Mouse (Mus musculus): ENCODE data around the gene Sumf1. TPM values are rescaled to one million over a fixed set of nuclear protein-coding genes. Genes with fewer than 3 reads are reported as not detected.

The Sumf1 gene
- polyA plus RNA-seq, 1 experiment from 2014 or later = 19.3 TPM

DNA sequence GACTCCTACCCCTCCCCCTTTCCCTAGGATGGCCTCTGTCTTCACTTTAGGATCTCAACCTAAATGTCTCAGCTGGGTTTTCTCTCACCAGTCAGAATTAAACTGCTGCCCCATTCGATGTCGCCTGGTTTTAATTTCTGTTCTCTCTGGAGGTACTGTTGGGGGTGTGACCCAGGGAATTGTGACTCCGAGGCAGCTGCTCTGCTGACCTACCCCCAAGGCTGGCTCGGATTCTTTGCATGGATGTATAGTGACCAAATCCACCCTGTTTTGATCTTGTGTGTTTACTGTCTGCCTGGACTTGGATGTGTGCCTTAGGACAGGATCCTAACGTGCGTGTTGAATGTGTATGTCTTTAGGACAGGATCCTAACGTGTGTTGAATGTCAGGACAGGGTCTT lies 40.8 kb upstream of the Sumf1 start:
- Histone ChIP-seq H3K36me3 (ENCODE audit: control insufficient read depth, insufficient read depth) (peaks cover 3% of the 10 kb centered on the region; the same call in 1 of the 2 replicates), H3K4me3 (ENCODE audit: low read length) (no peak overlapping the region), H3K9ac (ENCODE audit: low read length) (no peak overlapping the region), H3K27ac (ENCODE audit: low read length) (no peak overlapping the region), H3K9me3 (replicated peaks; ENCODE audit: control insufficient read depth, low read length) (no peaks in the 10 kb centered on the region), H3K27me3 (ENCODE audit: control insufficient read depth, insufficient read depth, low read length) (no peaks in the 10 kb centered on the region), H3K4me2 (ENCODE audit: low read depth, low read length) (no peak overlapping the region), H3K4me1 (ENCODE audit: control insufficient read depth, insufficient read depth, low read length) (peaks cover 32% of the 10 kb centered on the region)
- WGBS = 68% methylated on average over 7 of the region's 7 CpGs
- ATAC-seq (replicated peaks; ENCODE audit: extremely low read depth, insufficient read depth, low FRiP score) = no peak

DNA sequence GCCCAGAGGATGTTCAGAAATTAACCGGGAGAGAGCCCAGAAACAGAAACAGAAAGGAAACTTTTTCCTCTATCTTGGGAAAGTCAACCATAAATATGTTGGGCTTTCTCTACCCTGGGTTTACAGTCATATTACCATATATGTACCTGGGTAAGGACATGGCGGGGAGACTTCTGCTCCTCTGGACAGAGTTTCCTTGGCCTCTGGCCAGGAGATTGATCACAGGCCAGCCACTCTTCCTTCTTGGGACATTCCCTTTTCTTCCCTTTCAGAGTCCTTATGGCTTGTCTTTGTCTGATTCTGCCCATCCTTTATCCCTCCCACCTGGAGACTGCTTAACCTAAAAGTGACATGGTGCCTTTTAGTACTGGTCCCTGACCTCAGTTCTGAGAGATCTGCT lies 39.6 kb upstream of the Sumf1 start:
- Histone ChIP-seq H3K36me3 (ENCODE audit: control insufficient read depth, insufficient read depth) (peaks cover 3% of the 10 kb centered on the region; the same call in 1 of the 2 replicates), H3K4me2 (ENCODE audit: low read depth, low read length) (no peak overlapping the region), H3K4me1 (ENCODE audit: control insufficient read depth, insufficient read depth, low read length) (peaks cover 32% of the 10 kb centered on the region), H3K27me3 (ENCODE audit: control insufficient read depth, insufficient read depth, low read length) (no peaks in the 10 kb centered on the region), H3K9ac (ENCODE audit: low read length) (no peak overlapping the region), H3K4me3 (ENCODE audit: low read length) (no peak overlapping the region), H3K27ac (ENCODE audit: low read length) (no peak overlapping the region), H3K9me3 (replicated peaks; ENCODE audit: control insufficient read depth, low read length) (no peaks in the 10 kb centered on the region)
- no peak for ATAC-seq (replicated peaks; ENCODE audit: extremely low read depth, insufficient read depth, low FRiP score)
- 78% methylated on average over 2 of the region's 2 CpGs for WGBS

DNA sequence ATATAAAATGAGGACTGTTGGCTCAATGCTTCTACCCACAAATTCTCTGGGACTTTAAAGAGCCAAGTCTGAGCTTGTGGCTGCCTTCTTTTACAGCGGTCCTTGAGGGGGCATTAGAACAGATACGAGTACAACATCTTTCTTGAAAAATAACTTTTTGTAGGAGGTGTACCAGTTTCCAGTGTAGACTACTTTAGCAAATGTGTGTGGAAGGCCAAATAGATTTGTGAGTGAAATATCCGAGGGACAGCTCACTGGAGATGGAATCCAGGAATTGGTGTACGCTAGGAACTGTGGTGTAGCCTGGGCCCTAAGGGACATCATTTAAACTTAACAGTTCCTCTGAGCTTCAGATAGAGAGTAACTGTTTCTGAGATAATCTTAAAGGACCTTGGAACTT lies 39.0 kb upstream of the Sumf1 start:
- no peak for ATAC-seq (replicated peaks; ENCODE audit: extremely low read depth, insufficient read depth, low FRiP score)

DNA sequence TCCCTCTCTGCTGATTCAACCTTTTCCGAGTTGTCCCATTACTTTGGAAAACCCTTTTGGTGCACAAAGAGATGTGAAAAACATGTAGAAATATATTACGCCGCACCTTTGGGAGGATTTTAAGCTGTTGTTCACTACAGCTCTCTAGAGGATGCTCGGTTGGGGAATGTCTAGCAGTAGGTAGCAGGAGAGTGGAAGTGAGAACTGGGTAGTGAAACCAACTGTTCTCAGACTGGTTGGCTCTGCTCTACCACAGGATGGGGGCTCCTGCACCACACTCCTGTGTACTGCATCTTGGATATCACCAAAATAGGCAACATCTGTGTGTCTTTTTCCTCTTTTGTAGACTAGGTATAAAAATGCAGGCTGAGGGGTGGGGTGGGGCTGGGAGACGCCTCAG lies 37.5 kb upstream of the Sumf1 start:
- H3K27ac ChIP-seq (ENCODE audit: low read length) = no peak overlapping the region
- 92% methylated on average over 5 of the region's 5 CpGs for WGBS
- H3K9ac ChIP-seq (ENCODE audit: low read length) = no peak overlapping the region
- H3K9me3 ChIP-seq (replicated peaks; ENCODE audit: control insufficient read depth, low read length) = no peaks in the 10 kb centered on the region
- no peaks in the 10 kb centered on the region for H3K27me3 ChIP-seq (ENCODE audit: control insufficient read depth, insufficient read depth, low read length)
- no peaks in the 10 kb centered on the region for H3K36me3 ChIP-seq (ENCODE audit: control insufficient read depth, insufficient read depth)
- H3K4me1 ChIP-seq (ENCODE audit: control insufficient read depth, insufficient read depth, low read length) = peaks cover 25% of the 10 kb centered on the region
- ATAC-seq (replicated peaks; ENCODE audit: extremely low read depth, insufficient read depth, low FRiP score) = no peak
- no peak overlapping the region for H3K4me2 ChIP-seq (ENCODE audit: low read depth, low read length)
- no peak overlapping the region for H3K4me3 ChIP-seq (ENCODE audit: low read length)

More for the DNA sequence above, 39.0 kb upstream of the Sumf1 start:
- no peaks in the 10 kb centered on the region for H3K9me3 ChIP-seq (replicated peaks; ENCODE audit: control insufficient read depth, low read length)
- no peak overlapping the region for H3K4me2 ChIP-seq (ENCODE audit: low read depth, low read length)
- no peak overlapping the region for H3K9ac ChIP-seq (ENCODE audit: low read length)
- peaks cover 32% of the 10 kb centered on the region for H3K4me1 ChIP-seq (ENCODE audit: control insufficient read depth, insufficient read depth, low read length)
- no peak overlapping the region for H3K4me3 ChIP-seq (ENCODE audit: low read length)
- no peak overlapping the region for H3K27ac ChIP-seq (ENCODE audit: low read length)
- H3K36me3 ChIP-seq (ENCODE audit: control insufficient read depth, insufficient read depth) = peaks cover 3% of the 10 kb centered on the region; the same call in 1 of the 2 replicates
- WGBS = 91% methylated on average over 4 of the region's 4 CpGs
- no peaks in the 10 kb centered on the region for H3K27me3 ChIP-seq (ENCODE audit: control insufficient read depth, insufficient read depth, low read length)

DNA sequence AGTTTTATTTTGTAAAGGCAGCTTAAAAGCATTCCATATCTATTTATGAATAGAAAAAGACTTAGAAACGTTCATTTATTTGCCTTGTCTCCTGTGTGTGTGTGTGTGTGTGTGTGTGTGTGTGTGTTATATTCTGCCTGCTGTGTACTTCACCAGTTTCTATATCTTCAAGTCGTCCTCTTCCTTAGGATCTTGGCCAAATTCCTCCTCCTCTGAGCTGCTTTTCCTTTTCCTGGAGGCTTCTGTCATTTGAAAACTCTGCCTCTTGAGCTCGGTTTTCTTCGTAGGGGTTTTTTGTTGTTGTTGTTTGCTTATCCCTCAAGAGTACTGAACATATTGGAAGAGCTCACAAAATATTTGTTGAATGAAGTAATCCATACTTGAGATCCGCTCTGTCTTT lies 37.1 kb upstream of the Sumf1 start:
- Histone ChIP-seq H3K4me1 (ENCODE audit: control insufficient read depth, insufficient read depth, low read length) (peaks cover 21% of the 10 kb centered on the region), H3K4me2 (ENCODE audit: low read depth, low read length) (no peak overlapping the region), H3K36me3 (ENCODE audit: control insufficient read depth, insufficient read depth) (no peaks in the 10 kb centered on the region), H3K4me3 (ENCODE audit: low read length) (no peak overlapping the region), H3K27me3 (ENCODE audit: control insufficient read depth, insufficient read depth, low read length) (no peaks in the 10 kb centered on the region), H3K9me3 (replicated peaks; ENCODE audit: control insufficient read depth, low read length) (no peaks in the 10 kb centered on the region), H3K27ac (ENCODE audit: low read length) (no peak overlapping the region), H3K9ac (ENCODE audit: low read length) (no peak overlapping the region)
- WGBS = 54% methylated on average over 5 of the region's 5 CpGs
- no peak for ATAC-seq (replicated peaks; ENCODE audit: extremely low read depth, insufficient read depth, low FRiP score)

DNA sequence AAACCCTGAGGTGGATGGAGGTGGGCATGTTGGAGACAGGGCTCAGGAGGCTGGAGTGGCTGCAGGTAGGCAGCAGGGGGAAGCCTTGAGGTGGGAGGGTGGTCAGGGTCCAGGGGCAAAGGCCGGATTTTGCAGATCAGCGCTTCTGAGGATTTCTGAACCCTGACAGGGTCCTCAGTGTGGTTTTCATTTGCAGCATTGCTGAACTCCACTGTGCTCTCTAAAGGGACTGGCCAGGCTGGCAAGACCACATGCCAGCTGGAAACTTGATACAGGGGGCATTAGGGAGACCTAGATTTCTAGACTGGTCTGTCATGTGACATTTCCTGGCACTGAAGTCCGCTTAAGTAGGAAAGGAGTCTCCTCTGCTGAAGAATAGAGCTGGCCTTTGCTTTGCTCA lies 32.6 kb upstream of the Sumf1 start:
- Histone ChIP-seq H3K36me3 (ENCODE audit: control insufficient read depth, insufficient read depth) (0 out of 2 replicates have a peak, but pooled peaks cover 3% of the 10 kb centered on the region), H3K4me3 (ENCODE audit: low read length) (no peak overlapping the region)
- WGBS = 81% methylated on average over 3 of the region's 3 CpGs

DNA sequence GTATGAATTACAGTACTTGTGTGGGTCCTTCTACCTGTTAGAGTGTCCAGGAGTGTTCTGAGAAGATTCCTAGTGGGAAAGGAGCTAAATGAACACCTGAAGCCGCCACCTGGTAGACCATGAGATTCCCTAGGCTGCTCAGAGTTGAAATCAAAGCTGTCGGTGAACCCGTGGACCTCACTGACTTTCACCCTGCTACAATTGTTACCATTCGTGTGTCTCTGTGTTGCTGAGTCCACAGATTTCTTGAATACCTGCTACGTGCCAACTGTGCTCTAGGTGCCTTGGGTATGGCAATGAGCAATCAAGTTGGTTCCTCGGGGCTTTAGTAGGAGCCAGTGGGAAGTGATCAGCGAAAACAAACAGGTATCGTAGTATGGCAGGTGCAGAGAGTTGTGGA lies 31.4 kb upstream of the Sumf1 start:
- 90% methylated on average over 8 of the region's 8 CpGs for WGBS
- H3K9ac ChIP-seq (ENCODE audit: low read length) = no peak overlapping the region
- H3K9me3 ChIP-seq (replicated peaks; ENCODE audit: control insufficient read depth, low read length) = no peaks in the 10 kb centered on the region
- no peak overlapping the region for H3K27ac ChIP-seq (ENCODE audit: low read length)
- H3K4me1 ChIP-seq (ENCODE audit: control insufficient read depth, insufficient read depth, low read length) = peaks cover 28% of the 10 kb centered on the region
- H3K27me3 ChIP-seq (ENCODE audit: control insufficient read depth, insufficient read depth, low read length) = no peaks in the 10 kb centered on the region
- no peak overlapping the region for H3K4me2 ChIP-seq (ENCODE audit: low read depth, low read length)
- no peak for ATAC-seq (replicated peaks; ENCODE audit: extremely low read depth, insufficient read depth, low FRiP score)
- H3K4me3 ChIP-seq (ENCODE audit: low read length) = no peak overlapping the region
- 0 out of 2 replicates have a peak, but pooled peaks cover 3% of the 10 kb centered on the region for H3K36me3 ChIP-seq (ENCODE audit: control insufficient read depth, insufficient read depth)

More for the DNA sequence above, 32.6 kb upstream of the Sumf1 start:
- no peak for ATAC-seq (replicated peaks; ENCODE audit: extremely low read depth, insufficient read depth, low FRiP score)
- no peaks in the 10 kb centered on the region for H3K27me3 ChIP-seq (ENCODE audit: control insufficient read depth, insufficient read depth, low read length)
- peaks cover 28% of the 10 kb centered on the region for H3K4me1 ChIP-seq (ENCODE audit: control insufficient read depth, insufficient read depth, low read length)
- H3K4me2 ChIP-seq (ENCODE audit: low read depth, low read length) = no peak overlapping the region
- no peak overlapping the region for H3K9ac ChIP-seq (ENCODE audit: low read length)
- no peaks in the 10 kb centered on the region for H3K9me3 ChIP-seq (replicated peaks; ENCODE audit: control insufficient read depth, low read length)
- no peak overlapping the region for H3K27ac ChIP-seq (ENCODE audit: low read length)

DNA sequence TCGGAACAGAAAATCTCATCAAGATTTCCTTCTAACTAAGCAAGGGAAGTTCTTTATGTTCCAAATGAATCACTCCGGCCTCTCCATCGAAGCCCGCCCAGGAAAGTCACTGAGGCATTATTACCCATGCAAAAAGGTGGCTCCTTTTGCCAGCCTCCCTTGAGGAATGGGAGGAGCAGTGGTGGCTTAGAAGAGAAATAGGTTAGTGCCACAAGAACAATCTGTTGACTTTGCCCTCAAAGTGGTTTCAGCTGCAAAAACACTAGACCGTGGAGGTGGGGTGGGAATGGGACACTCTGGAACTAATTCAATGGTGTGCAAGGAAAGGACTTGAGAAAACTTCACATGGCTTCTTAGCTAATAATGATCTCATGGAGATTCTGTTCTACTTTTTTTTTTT lies 30.7 kb upstream of the Sumf1 start:
- no peak overlapping the region for H3K4me3 ChIP-seq (ENCODE audit: low read length)
- peaks cover 33% of the 10 kb centered on the region for H3K4me1 ChIP-seq (ENCODE audit: control insufficient read depth, insufficient read depth, low read length)
- no peak overlapping the region for H3K4me2 ChIP-seq (ENCODE audit: low read depth, low read length)
- WGBS = 84% methylated on average over 5 of the region's 5 CpGs
- no peak overlapping the region for H3K27ac ChIP-seq (ENCODE audit: low read length)
- H3K9me3 ChIP-seq (replicated peaks; ENCODE audit: control insufficient read depth, low read length) = no peaks in the 10 kb centered on the region
- 0 out of 2 replicates have a peak, but pooled peaks cover 3% of the 10 kb centered on the region for H3K36me3 ChIP-seq (ENCODE audit: control insufficient read depth, insufficient read depth)
- ATAC-seq (replicated peaks; ENCODE audit: extremely low read depth, insufficient read depth, low FRiP score) = no peak
- H3K9ac ChIP-seq (ENCODE audit: low read length) = no peak overlapping the region
- H3K27me3 ChIP-seq (ENCODE audit: control insufficient read depth, insufficient read depth, low read length) = no peaks in the 10 kb centered on the region

DNA sequence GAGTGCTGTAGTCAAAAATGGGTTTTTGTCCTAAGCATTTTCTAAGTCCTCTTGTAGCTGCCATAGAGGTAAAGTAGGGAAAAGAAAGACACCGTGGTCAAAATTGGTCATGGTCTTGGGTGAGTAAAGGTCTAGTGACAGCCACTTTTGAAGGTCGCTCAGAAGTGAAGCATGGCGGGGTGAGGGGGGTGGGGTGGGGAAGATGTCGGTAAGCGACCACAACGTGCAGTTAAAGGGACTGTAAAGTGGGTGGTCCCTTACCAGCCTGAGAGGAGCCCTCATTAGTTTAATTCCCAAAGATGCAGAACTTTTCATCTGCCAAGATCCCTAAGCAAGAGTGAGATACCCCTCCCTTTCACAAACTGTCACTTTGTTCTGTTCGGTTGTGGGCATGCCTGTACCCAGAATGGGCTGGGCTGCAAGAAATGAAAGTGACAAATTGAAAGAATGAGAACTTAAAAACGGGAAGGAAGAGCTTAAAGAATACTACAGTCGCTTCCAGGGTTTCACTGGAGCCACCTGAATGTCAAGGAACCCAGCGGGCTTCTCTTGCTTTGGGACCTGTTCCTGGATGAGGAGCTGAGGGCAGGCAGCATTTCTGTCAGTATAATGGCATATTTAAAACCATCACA lies 29.0 kb upstream of the Sumf1 start:
- Histone ChIP-seq H3K4me3 (ENCODE audit: low read length) (peak overlapping the region; percentile 77), H3K36me3 (ENCODE audit: control insufficient read depth, insufficient read depth) (0 out of 2 replicates have a peak, but pooled peaks cover 3% of the 10 kb centered on the region), H3K27ac (ENCODE audit: low read length) (peak overlapping the region; percentile 79), H3K27me3 (ENCODE audit: control insufficient read depth, insufficient read depth, low read length) (no peaks in the 10 kb centered on the region), H3K9ac (ENCODE audit: low read length) (peak overlapping the region; percentile 79), H3K9me3 (replicated peaks; ENCODE audit: control insufficient read depth, low read length) (no peaks in the 10 kb centered on the region), H3K4me1 (ENCODE audit: control insufficient read depth, insufficient read depth, low read length) (peaks cover 33% of the 10 kb centered on the region), H3K4me2 (ENCODE audit: low read depth, low read length) (peak overlapping the region; percentile 90)
- no peak for ATAC-seq (replicated peaks; ENCODE audit: extremely low read depth, insufficient read depth, low FRiP score)
- WGBS = 13% methylated on average over 10 of the region's 10 CpGs
